Mouse (Mus musculus): ENCODE measurements around the gene Grhl3. TPM values are rescaled to one million over a fixed set of nuclear protein-coding genes. Genes with fewer than 3 reads are reported as not detected.

Grhl3 gene
- total RNA-seq, 2 experiments from 2014 or later = 0.95 to 1.4 TPM

GRCm38 (mm10) chr4:135535021-135535420 lies 38.4 kb downstream of the Grhl3 start:
- intact Hi-C loops (cut with DNase I) = no loop called here
- no peak for DNase-seq (ENCODE audit: low spot score in 2 of 2)

- intact Hi-C loops (cut with DNase I) = no loop called here
- DNase-seq (ENCODE audit: low spot score in 2 of 2) = peak in 1 of 2 experiments; percentile 37
Observed at GRCm38 (mm10) chr4:135533001-135533400, 40.4 kb downstream of the Grhl3 start.

GRCm38 (mm10) chr4:135531771-135532613 lies 41.4 kb downstream of the Grhl3 start:
- intact Hi-C loops (cut with DNase I) = no loop called here
- DNase-seq (ENCODE audit: low spot score in 2 of 2) = no peak

- intact Hi-C loops (cut with DNase I) = no loop called here
- DNase-seq (ENCODE audit: low spot score in 2 of 2) = peak; percentile 61 to 84
Observed at GRCm38 (mm10) chr4:135531236-135531635, 42.2 kb downstream of the Grhl3 start.

GRCm38 (mm10) chr4:135530270-135530669 lies 43.2 kb downstream of the Grhl3 start:
- DNase-seq (ENCODE audit: low spot score in 2 of 2) = no peak
- intact Hi-C loops (cut with DNase I) = no loop called here

GRCm38 (mm10) chr4:135526039-135526710 lies 47.3 kb downstream of the Grhl3 start:
- DNase-seq (ENCODE audit: low spot score in 2 of 2) = no peak
- intact Hi-C loops (cut with DNase I) = no loop called here

GRCm38 (mm10) chr4:135525057-135525456 lies 48.4 kb downstream of the Grhl3 start:
- intact Hi-C loops (cut with DNase I) = no loop called here
- no peak for DNase-seq (ENCODE audit: low spot score in 2 of 2)

GRCm38 (mm10) chr4:135523939-135524338 lies 49.5 kb downstream of the Grhl3 start:
- intact Hi-C loops (cut with DNase I) = no loop called here
- no peak for DNase-seq (ENCODE audit: low spot score in 2 of 2)

GRCm38 (mm10) chr4:135520421-135520820 lies 53.0 kb downstream of the Grhl3 start:
- no peak for DNase-seq (ENCODE audit: low spot score in 2 of 2)
- intact Hi-C loops (cut with DNase I) = no loop called here

- no peak for DNase-seq (ENCODE audit: low spot score in 2 of 2)
- intact Hi-C loops (cut with DNase I) = no loop called here
Observed at GRCm38 (mm10) chr4:135518135-135518534, 55.3 kb downstream of the Grhl3 start.

GRCm38 (mm10) chr4:135516351-135517316 lies 56.8 kb downstream of the Grhl3 start:
- DNase-seq (ENCODE audit: low spot score in 2 of 2) = peak in 1 of 2 experiments; percentile 46
- intact Hi-C loops (cut with DNase I) = no loop called here

- no peak for DNase-seq (ENCODE audit: low spot score in 2 of 2)
Observed at GRCm38 (mm10) chr4:135514925-135515324, 58.5 kb downstream of the Grhl3 start.

GRCm38 (mm10) chr4:135513865-135514264 lies 59.6 kb downstream of the Grhl3 start:
- intact Hi-C loops (cut with DNase I) = no loop called here

More at GRCm38 (mm10) chr4:135514925-135515324, 58.5 kb downstream of the Grhl3 start:
- intact Hi-C loops (cut with DNase I) = no loop called here

GRCm38 (mm10) chr4:135509515-135509914 lies 63.9 kb downstream of the Grhl3 start:
- no peak for DNase-seq (ENCODE audit: low spot score in 2 of 2)
- intact Hi-C loops (cut with DNase I) = no loop called here

More at GRCm38 (mm10) chr4:135513865-135514264, 59.6 kb downstream of the Grhl3 start:
- no peak for DNase-seq (ENCODE audit: low spot score in 2 of 2)

GRCm38 (mm10) chr4:135508419-135509039 lies 64.9 kb downstream of the Grhl3 start:
- DNase-seq (ENCODE audit: low spot score in 2 of 2) = peak; percentile 91 to 92
- intact Hi-C loops (cut with DNase I) = loop anchor here (1.0 kb wide), 1 partner anchor 159 kb away; no protein-coding TSS in a partner anchor

- intact Hi-C loops (cut with DNase I) = loop anchor here (1.0 kb wide), 1 partner anchor 160 kb away; no protein-coding TSS in a partner anchor
- peak; percentile 69 to 72 for DNase-seq (ENCODE audit: low spot score in 2 of 2)
Observed at GRCm38 (mm10) chr4:135507547-135508350, 65.7 kb downstream of the Grhl3 start.

GRCm38 (mm10) chr4:135505794-135506193 lies 67.6 kb downstream of the Grhl3 start:
- intact Hi-C loops (cut with DNase I) = no loop called here
- DNase-seq (ENCODE audit: low spot score in 2 of 2) = peak in 1 of 2 experiments; percentile 23

GRCm38 (mm10) chr4:135501587-135501986 lies 71.8 kb downstream of the Grhl3 start:
- intact Hi-C loops (cut with DNase I) = no loop called here
- DNase-seq (ENCODE audit: low spot score in 2 of 2) = no peak
